14 mouse cellular contexts compared by ENCODE assay signal in genomic region chr5:144051268-144051667, GRCm38 (mm10). TPM values are rescaled to one million over a fixed set of nuclear protein-coding genes. Genes with fewer than 3 reads are reported as not detected.
DNase-seq lines count a peak whose midpoint lies in the region; ATAC-seq and TF ChIP-seq lines count a peak whose summit lies in the region.
"Had no signal": no experiment of that assay in that cellular context is flagged by ENCODE, and none has a peak within 500 bp of the region (broad histone marks: within the 10 kb centered on the region; RNA-seq: fewer than 3 reads in every experiment).

No protein-coding gene starts in this region.

- H3K9ac ChIP-seq in heart, postnatal 0 days (replicated peaks; ENCODE audit: low read depth, low read length): no peak overlapping the region
- H3K9ac ChIP-seq: liver, embryonic 15.5 days had no signal

- H3K4me3 ChIP-seq in heart, postnatal 0 days (ENCODE audit: low read depth, low read length): no peak overlapping the region
- no peak overlapping the region for H3K4me3 ChIP-seq in spleen, adult 2 months (ENCODE audit: extremely low read depth, insufficient read depth, insufficient read length)
- H3K4me3 ChIP-seq: erythroblast, embryonic 14.5 days; liver, embryonic 15.5 days; myocyte had no signal

- DNase-seq in heart, postnatal 0 days (ENCODE audit: low spot score): no peak
- no peak for DNase-seq in heart, postnatal 25 days (ENCODE audit: low spot score)
- DNase-seq in spleen, adult 2 months (ENCODE audit: low read depth in 1 of 2, low spot score in 2 of 2): no peak
- no peak for DNase-seq in spleen, adult 18-20 months
- no peak for DNase-seq in ovary, postnatal 10 days (ENCODE audit: low spot score)
- no peak for DNase-seq in heart, postnatal 14 days
- no peak for DNase-seq in left cerebral cortex, adult 11 months (ENCODE audit: low spot score)
- DNase-seq: cerebellum, adult 9-10 months; kidney, postnatal 4 days had no signal

- intact Hi-C loops in heart, postnatal 25 days (cut with DNase I): no loop called here
- intact Hi-C loops in heart, postnatal 14 days (cut with DNase I): no loop called here

- TF ChIP-seq POLR2A in spleen, adult 2 months (IDR thresholded peaks at IDR 0.05; ENCODE audit: low read depth, low read length): no peak

- ATAC-seq in heart, postnatal 0 days (ENCODE audit: insufficient read depth, low read depth): no peak
- ATAC-seq in granulocyte monocyte progenitor cell, adult 5-6 weeks (replicated peaks; ENCODE audit: poor library complexity, severe bottlenecking): peak; percentile 87

- TF ChIP-seq EP300 in heart, postnatal 0 days (IDR thresholded peaks at IDR 0.05; ENCODE audit: low read depth): no peak

- H3K9me3 ChIP-seq in heart, postnatal 0 days (replicated peaks; ENCODE audit: control insufficient read depth, low read length): no peaks in the 10 kb centered on the region
- H3K9me3 ChIP-seq: liver, embryonic 15.5 days had no signal

- no peak overlapping the region for H3K27ac ChIP-seq in heart, postnatal 0 days (ENCODE audit: low read depth)
- no peak overlapping the region for H3K27ac ChIP-seq in spleen, adult 2 months (ENCODE audit: insufficient read depth, low read length)
- H3K27ac ChIP-seq: liver, embryonic 15.5 days had no signal

- no peaks in the 10 kb centered on the region for H3K36me3 ChIP-seq in heart, postnatal 0 days (replicated peaks; ENCODE audit: control insufficient read depth, insufficient read depth, low read length)
- H3K36me3 ChIP-seq in spleen, adult 2 months (ENCODE audit: control insufficient read depth, insufficient read depth, low read length): no peaks in the 10 kb centered on the region
- H3K36me3 ChIP-seq: liver, embryonic 15.5 days had no signal

- no peaks in the 10 kb centered on the region for H3K4me1 ChIP-seq in heart, postnatal 0 days (ENCODE audit: control insufficient read depth, insufficient read depth)
- H3K4me1 ChIP-seq in spleen, adult 2 months (ENCODE audit: control insufficient read depth, insufficient read depth, insufficient read length): peaks cover 4% of the 10 kb centered on the region; the same call in 1 of the 2 replicates
- H3K4me1 ChIP-seq: liver, embryonic 15.5 days had no signal

- no peaks in the 10 kb centered on the region for H3K27me3 ChIP-seq in heart, postnatal 0 days (ENCODE audit: control insufficient read depth, insufficient read depth, low read length)
- no peaks in the 10 kb centered on the region for H3K27me3 ChIP-seq in spleen, adult 2 months (ENCODE audit: control insufficient read depth, insufficient read depth, low read length)

- peak; percentile 18; the same call in 1 of the 2 replicates for TF ChIP-seq CTCF in heart, postnatal 0 days (IDR thresholded peaks at IDR 0.05; ENCODE audit: low read depth)
- peak; percentile 9; the same call in 1 of the 2 replicates for TF ChIP-seq CTCF in spleen, adult 2 months (IDR thresholded peaks at IDR 0.05; ENCODE audit: extremely low read depth, insufficient read depth, insufficient read length, insufficient replicate concordance)

- no peak overlapping the region for H3K4me2 ChIP-seq in heart, postnatal 0 days (ENCODE audit: low read depth, low read length)
- H3K4me2 ChIP-seq: liver, embryonic 15.5 days had no signal

RNA-seq across cellular contexts. Expression of gene Ocm, which starts 24.8 kb away (rescaled TPM):
- total RNA-seq in heart, postnatal 0 days (2014; rRNA removed; ENCODE audit: low replicate concordance): not detected in 2 replicates
- not detected in 2 replicates for polyA plus RNA-seq in heart, postnatal 0 days (2015; fragmentation: Nextera tagmentation; extraction: Ambion mirVana)
- total RNA-seq in heart, postnatal 25 days (2021): not detected
- polyA plus RNA-seq in spleen, adult 2 months (2012; rRNA removed): not detected in 2 replicates
- total RNA-seq in granulocyte monocyte progenitor cell, adult 5-6 weeks (2014; fragmentation: Nextera tagmentation): not detected in 2 replicates
- not detected in 2 replicates for total RNA-seq in granulocyte monocyte progenitor cell, adult 5-6 weeks (2017)
- total RNA-seq in heart, postnatal 14 days (2021): not detected
- total RNA-seq: heart, adult 8-10 months had no signal
- polyA plus RNA-seq: erythroblast, embryonic 14.5 days; liver, embryonic 15.5 days; myocyte had no signal

RNA-seq across cellular contexts. Expression of gene Ccz1, which starts 36.6 kb away (rescaled TPM):
- 33.7 and 34.0 TPM in 2 replicates for total RNA-seq in heart, postnatal 0 days (2014; rRNA removed; ENCODE audit: low replicate concordance)
- 43.3 and 44.2 TPM in 2 replicates for polyA plus RNA-seq in heart, postnatal 0 days (2015; fragmentation: Nextera tagmentation; extraction: Ambion mirVana)
- total RNA-seq in heart, postnatal 25 days (2021): 10 to 100 TPM; 25.0 to 26.0 TPM
- polyA plus RNA-seq in spleen, adult 2 months (2012; rRNA removed): 5.9 and 6.1 TPM in 2 replicates
- total RNA-seq in granulocyte monocyte progenitor cell, adult 5-6 weeks (2014; fragmentation: Nextera tagmentation): 99.9 and 103 TPM in 2 replicates
- total RNA-seq in granulocyte monocyte progenitor cell, adult 5-6 weeks (2017): 121 and 139 TPM in 2 replicates
- total RNA-seq in heart, postnatal 14 days (2021): 10 to 100 TPM; 28.8 to 29.6 TPM

RNA-seq across cellular contexts. Expression of gene Lmtk2, which starts 49.0 kb away (rescaled TPM):
- total RNA-seq in heart, postnatal 0 days (2014; rRNA removed; ENCODE audit: low replicate concordance): 19.5 and 23.2 TPM in 2 replicates
- 2.2 and 2.5 TPM in 2 replicates for polyA plus RNA-seq in heart, postnatal 0 days (2015; fragmentation: Nextera tagmentation; extraction: Ambion mirVana)
- total RNA-seq in heart, postnatal 25 days (2021): 10 to 100 TPM; 23.7 to 25.8 TPM
- 10.0 and 12.9 TPM in 2 replicates for polyA plus RNA-seq in spleen, adult 2 months (2012; rRNA removed)
- total RNA-seq in granulocyte monocyte progenitor cell, adult 5-6 weeks (2014; fragmentation: Nextera tagmentation): 7.2 and 7.3 TPM in 2 replicates
- 6.5 and 7.2 TPM in 2 replicates for total RNA-seq in granulocyte monocyte progenitor cell, adult 5-6 weeks (2017)
- 10 to 100 TPM; 21.9 to 22.6 TPM for total RNA-seq in heart, postnatal 14 days (2021)
